Mouse (Mus musculus) hindbrain, embryonic 10.5 days (tissue): ENCODE measurements at regions not wholly inside any gene's neighbourhood (a gene's known extent, or its start where the extent isn't known, plus 50 kb on each side); places are given as distances from the start of the nearest gene placed in this dataset.

Experiments used
- DNase-seq: peaks from one replicate; pipeline ENCODE4 v3.0.0-alpha.2; 2017; ENCODE audit warnings: low spot score
- H3K27ac ChIP-seq: fragments of 300-500 bp; sonication (generic); 2 replicates; pipeline ENCODE4 v1.5.1; 2016; ENCODE audit warnings: mild to moderate bottlenecking, moderate library complexity
- H3K27me3 ChIP-seq: fragments of 300-500 bp; sonication (generic); 2 replicates; pipeline ENCODE4 v1.6.1; 2016; ENCODE audit warnings: mild to moderate bottlenecking; ENCODE audit not compliant: poor library complexity, insufficient read depth, severe bottlenecking
- H3K36me3 ChIP-seq: fragments of 300-500 bp; sonication (generic); 2 replicates; pipeline ENCODE4 v1.6.1; 2016; ENCODE audit warnings: mild to moderate bottlenecking, moderate library complexity
- H3K4me1 ChIP-seq: fragments of 300-500 bp; sonication (generic); replicated peaks from 2 replicates; pipeline ENCODE4 v1.6.1; 2016; ENCODE audit warnings: mild to moderate bottlenecking
- H3K4me3 ChIP-seq: fragments of 300-500 bp; sonication (generic); 2 replicates; pipeline ENCODE4 v1.5.1; 2016; ENCODE audit warnings: mild to moderate bottlenecking, moderate library complexity
- H3K9me3 ChIP-seq: fragments of 300-500 bp; sonication (generic); 2 replicates; pipeline ENCODE4 v1.6.1; 2016; ENCODE audit warnings: mild to moderate bottlenecking, moderate library complexity
- WGBS: fragments of 180-500 bp; shearing (Covaris S2); methylation state at CpG from one replicate; pipeline ENCODE4 v1.1.7; 2016; 5-methylcytosine and 5-hydroxymethylcytosine counted together

GRCm38 (mm10) chr13:53664631-53665230 lies 191.9 kb upstream of the Msx2 start:
- no peak overlapping the region for H3K27ac ChIP-seq
- no peak overlapping the region for H3K4me3 ChIP-seq
- no peaks in the 10 kb centered on the region for H3K4me1 ChIP-seq
- H3K27me3 ChIP-seq: no peaks in the 10 kb centered on the region
- H3K36me3 ChIP-seq: no peaks in the 10 kb centered on the region
- peaks cover 7% of the 10 kb centered on the region; the same call in 1 of the 2 replicates for H3K9me3 ChIP-seq
- no peak for DNase-seq
- WGBS: 91% methylated on average over 7 of the region's 7 CpGs

GRCm38 (mm10) chr13:53652826-53653225 lies 180.0 kb upstream of the Msx2 start:
- Histone ChIP-seq H3K36me3 (no peaks in the 10 kb centered on the region), H3K27ac (no peak overlapping the region), H3K27me3 (no peaks in the 10 kb centered on the region), H3K9me3 (no peaks in the 10 kb centered on the region), H3K4me3 (no peak overlapping the region), H3K4me1 (no peaks in the 10 kb centered on the region)
- DNase-seq: no peak
- 57% methylated on average over 4 of the region's 4 CpGs for WGBS

DNA sequence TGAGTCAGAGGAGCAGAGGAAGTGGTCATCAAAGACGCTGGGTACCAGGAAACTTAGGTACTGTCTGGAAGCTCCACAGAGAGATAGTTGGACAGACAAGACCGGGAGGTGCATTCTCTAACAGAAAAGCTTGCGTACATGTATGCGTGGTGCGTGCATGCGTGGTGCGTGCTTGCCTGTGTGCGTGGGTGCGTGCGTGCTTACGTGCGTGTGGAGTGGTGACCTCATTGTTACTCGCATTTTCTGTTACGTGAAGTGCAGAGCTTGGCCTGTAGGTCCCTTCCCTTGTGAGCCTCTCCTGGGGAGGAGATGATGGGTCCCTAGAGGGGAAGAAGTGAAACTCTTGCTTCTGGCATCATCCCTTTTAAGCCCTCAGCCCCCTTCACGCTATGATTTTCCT lies 175.5 kb upstream of the Msx2 start:
- Histone ChIP-seq H3K4me3 (no peak overlapping the region), H3K27ac (no peak overlapping the region), H3K36me3 (no peaks in the 10 kb centered on the region), H3K9me3 (no peaks in the 10 kb centered on the region), H3K27me3 (no peaks in the 10 kb centered on the region), H3K4me1 (no peaks in the 10 kb centered on the region)
- no peak for DNase-seq
- 96% methylated on average over 15 of the region's 15 CpGs for WGBS

GRCm38 (mm10) chr13:53642557-53642956 lies 169.7 kb upstream of the Msx2 start:
- WGBS: 88% methylated on average over 5 of the region's 5 CpGs
- H3K36me3 ChIP-seq: no peaks in the 10 kb centered on the region
- no peak for DNase-seq

GRCm38 (mm10) chr13:53639584-53639983 lies 166.7 kb upstream of the Msx2 start:
- Histone ChIP-seq H3K27me3 (peaks cover 3% of the 10 kb centered on the region; the same call in 1 of the 2 replicates), H3K36me3 (no peaks in the 10 kb centered on the region), H3K4me3 (no peak overlapping the region), H3K27ac (no peak overlapping the region), H3K9me3 (no peaks in the 10 kb centered on the region), H3K4me1 (no peaks in the 10 kb centered on the region)
- DNase-seq: no peak
- 92% methylated on average over 5 of the region's 5 CpGs for WGBS

More at GRCm38 (mm10) chr13:53642557-53642956, 169.7 kb upstream of the Msx2 start:
- H3K9me3 ChIP-seq: no peaks in the 10 kb centered on the region
- no peak overlapping the region for H3K27ac ChIP-seq
- no peaks in the 10 kb centered on the region; the same call in 1 of the 2 replicates for H3K27me3 ChIP-seq
- H3K4me3 ChIP-seq: no peak overlapping the region
- H3K4me1 ChIP-seq: no peaks in the 10 kb centered on the region

DNA sequence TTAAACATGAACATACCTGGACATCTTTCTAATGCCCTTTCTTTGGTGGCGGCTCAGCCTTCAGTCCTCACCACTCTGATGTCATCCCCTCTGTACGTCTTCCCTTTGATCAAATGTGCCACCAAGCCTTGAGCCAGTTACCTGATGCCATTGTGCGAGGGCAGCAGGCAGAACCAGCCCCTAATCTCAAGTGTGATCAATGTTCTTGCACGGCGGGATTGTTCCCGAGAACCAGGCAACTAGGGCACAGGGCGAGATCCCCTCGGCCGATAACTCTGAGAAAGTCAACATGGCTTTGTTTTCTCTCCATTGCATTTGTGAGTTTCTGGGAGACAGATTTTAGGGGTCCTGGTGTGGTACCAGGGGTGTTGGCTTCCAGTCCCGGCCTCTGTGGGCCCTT lies 166.2 kb upstream of the Msx2 start:
- Histone ChIP-seq H3K36me3 (no peaks in the 10 kb centered on the region), H3K4me1 (no peaks in the 10 kb centered on the region), H3K9me3 (no peaks in the 10 kb centered on the region), H3K4me3 (no peak overlapping the region), H3K27ac (no peak overlapping the region), H3K27me3 (peaks cover 3% of the 10 kb centered on the region; the same call in 1 of the 2 replicates)
- DNase-seq: no peak
- 85% methylated on average over 10 of the region's 10 CpGs for WGBS

DNA sequence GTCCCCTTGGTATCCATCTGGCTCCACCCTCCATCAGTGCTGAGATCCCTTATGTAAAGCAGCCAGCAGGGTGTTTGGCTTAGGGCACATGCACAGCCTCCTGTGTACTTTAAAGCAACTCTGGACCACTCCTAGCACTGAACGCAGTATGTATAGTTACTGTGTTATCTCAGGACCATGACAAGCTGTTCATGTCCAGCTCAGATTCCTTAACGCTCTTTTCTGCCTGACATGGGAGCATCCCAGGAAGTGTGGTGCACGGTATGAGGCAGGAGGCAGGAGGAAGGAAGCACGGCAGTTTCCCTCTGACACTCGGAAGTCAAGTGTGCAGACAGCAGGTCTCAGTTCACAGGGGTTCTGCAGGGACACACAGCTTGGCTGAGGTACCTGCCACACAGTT lies 163.1 kb upstream of the Msx2 start:
- WGBS: 79% methylated on average over 5 of the region's 5 CpGs
- Histone ChIP-seq H3K4me1 (no peaks in the 10 kb centered on the region), H3K27ac (no peak overlapping the region), H3K9me3 (no peaks in the 10 kb centered on the region), H3K36me3 (no peaks in the 10 kb centered on the region), H3K4me3 (no peak overlapping the region), H3K27me3 (peaks cover 3% of the 10 kb centered on the region; the same call in 1 of the 2 replicates)
- no peak for DNase-seq

GRCm38 (mm10) chr13:53634637-53635203 lies 161.8 kb upstream of the Msx2 start:
- H3K27me3 ChIP-seq: peaks cover 3% of the 10 kb centered on the region; the same call in 1 of the 2 replicates
- H3K9me3 ChIP-seq: no peaks in the 10 kb centered on the region
- H3K36me3 ChIP-seq: no peaks in the 10 kb centered on the region
- no peak overlapping the region for H3K27ac ChIP-seq
- WGBS: 81% methylated on average over 9 of the region's 9 CpGs
- no peaks in the 10 kb centered on the region for H3K4me1 ChIP-seq
- H3K4me3 ChIP-seq: no peak overlapping the region
- no peak for DNase-seq

- H3K4me1 ChIP-seq: peaks cover 46% of the 10 kb centered on the region
- 63% methylated on average over 10 of the region's 10 CpGs for WGBS
- H3K4me3 ChIP-seq: no peak overlapping the region
- H3K27me3 ChIP-seq: peaks cover 14% of the 10 kb centered on the region
- no peak for DNase-seq
- no peaks in the 10 kb centered on the region for H3K36me3 ChIP-seq
- no peaks in the 10 kb centered on the region for H3K9me3 ChIP-seq
- H3K27ac ChIP-seq: 0 out of 2 replicates have a peak overlapping the region, but pooled peaks have one; percentile 45
These were observed 125.2 kb upstream of the Msx2 start for GRCm38 (mm10) chr13:53598050-53598449.

- WGBS: 84% methylated on average over 19 of the region's 19 CpGs
- Histone ChIP-seq H3K27ac (peak overlapping the region; percentile 12; the same call in 1 of the 2 replicates), H3K4me3 (no peak overlapping the region), H3K4me1 (peaks cover 40% of the 10 kb centered on the region), H3K36me3 (no peaks in the 10 kb centered on the region), H3K27me3 (peaks cover 7% of the 10 kb centered on the region; the same call in 1 of the 2 replicates), H3K9me3 (no peaks in the 10 kb centered on the region)
- DNase-seq: no peak
These were observed 124.3 kb upstream of the Msx2 start for GRCm38 (mm10) chr13:53596871-53597800.

- DNase-seq: no peak
- H3K27me3 ChIP-seq: no peaks in the 10 kb centered on the region
- WGBS: 12% methylated on average over 5 of the region's 5 CpGs
These were observed 119.9 kb upstream of the Msx2 start for GRCm38 (mm10) chr13:53592755-53593154.

GRCm38 (mm10) chr13:53586771-53587170 lies 113.9 kb upstream of the Msx2 start:
- no peaks in the 10 kb centered on the region for H3K9me3 ChIP-seq
- DNase-seq: no peak
- no peak overlapping the region for H3K4me3 ChIP-seq
- no peaks in the 10 kb centered on the region for H3K27me3 ChIP-seq
- H3K27ac ChIP-seq: no peak overlapping the region
- peaks cover 8% of the 10 kb centered on the region for H3K4me1 ChIP-seq
- 82% methylated on average over 4 of the region's 4 CpGs for WGBS
- H3K36me3 ChIP-seq: no peaks in the 10 kb centered on the region

More at GRCm38 (mm10) chr13:53592755-53593154, 119.9 kb upstream of the Msx2 start:
- no peaks in the 10 kb centered on the region for H3K36me3 ChIP-seq
- no peak overlapping the region for H3K27ac ChIP-seq
- H3K4me1 ChIP-seq: peaks cover 14% of the 10 kb centered on the region
- H3K4me3 ChIP-seq: no peak overlapping the region
- no peaks in the 10 kb centered on the region for H3K9me3 ChIP-seq
